Comparison of ENCODE assay signal across 14 mouse cellular contexts in genomic region chr10:59741448-59741847, GRCm38 (mm10). TPM values are rescaled to one million over a fixed set of nuclear protein-coding genes. Genes with fewer than 3 reads are reported as not detected.
DNase-seq lines count a peak whose midpoint lies in the region; ATAC-seq and TF ChIP-seq lines count a peak whose summit lies in the region.
"Had no signal": no experiment of that assay in that cellular context is flagged by ENCODE, and none has a peak within 500 bp of the region (broad histone marks: within the 10 kb centered on the region; RNA-seq: fewer than 3 reads in every experiment).

No protein-coding gene starts in this region.

- no peak overlapping the region for H3K4me3 ChIP-seq in liver, postnatal 0 days (ENCODE audit: low read depth, low read length)
- no peak overlapping the region for H3K4me3 ChIP-seq in liver, embryonic 11.5 days (ENCODE audit: low read depth, low read length)
- no peak overlapping the region for H3K4me3 ChIP-seq in myocyte
- H3K4me3 ChIP-seq: embryonic facial prominence, embryonic 13.5 days had no signal

- no peak for ATAC-seq in liver, postnatal 0 days
- no peak for ATAC-seq in liver, embryonic 11.5 days (replicated peaks; ENCODE audit: low FRiP score)
- ATAC-seq: forebrain, postnatal 0 days; intestine, embryonic 16.5 days had no signal

- no peaks in the 10 kb centered on the region for H3K79me2 ChIP-seq in myocyte (ENCODE audit: control insufficient read depth, insufficient read depth)

- WGBS in liver, postnatal 0 days (ENCODE audit: insufficient replicate concordance), result 60% methylated on average over 4 of the region's 4 CpGs
- WGBS in liver, embryonic 11.5 days, result 54% methylated on average over 4 of the region's 4 CpGs

- DNase-seq in liver, postnatal 0 days, result no peak
- no peak for DNase-seq in liver, embryonic 11.5 days (ENCODE audit: low spot score)
- DNase-seq in adrenal gland, postnatal 36 days, result peak; percentile 39 to 47
- peak; percentile 54 to 63 for DNase-seq in kidney, postnatal 4 days
- DNase-seq in frontal cortex, postnatal 14 days (ENCODE audit: low spot score in 2 of 2), result no peak
- no peak for DNase-seq in thymus, postnatal 36 days
- DNase-seq in B cell, adult 2 months, result no peak
- DNase-seq: cerebellum, adult 8-10 months; forebrain, postnatal 0 days; heart, postnatal 36 days had no signal

- 0 out of 2 replicates have a peak overlapping the region, but pooled peaks have one; percentile 3 for H3K27ac ChIP-seq in liver, postnatal 0 days (ENCODE audit: low read depth)
- H3K27ac ChIP-seq in liver, embryonic 11.5 days (ENCODE audit: low read depth, low read length), result no peak overlapping the region
- H3K27ac ChIP-seq: embryonic facial prominence, embryonic 13.5 days had no signal

- H3ac ChIP-seq in myocyte (ENCODE audit: control insufficient read depth, insufficient read length), result no peak overlapping the region

- H3K4me2 ChIP-seq in liver, postnatal 0 days (ENCODE audit: low read depth, low read length), result no peak overlapping the region
- H3K4me2 ChIP-seq in liver, embryonic 11.5 days, result no peak overlapping the region
- H3K4me2 ChIP-seq in myocyte (ENCODE audit: low read depth), result no peak overlapping the region
- H3K4me2 ChIP-seq: embryonic facial prominence, embryonic 13.5 days had no signal

- no peaks in the 10 kb centered on the region; the same call in 1 of the 2 replicates for H3K4me1 ChIP-seq in liver, postnatal 0 days (ENCODE audit: insufficient read depth)
- no peaks in the 10 kb centered on the region for H3K4me1 ChIP-seq in liver, embryonic 11.5 days (replicated peaks; ENCODE audit: control insufficient read depth, insufficient read depth, low read length)
- H3K4me1 ChIP-seq: embryonic facial prominence, embryonic 13.5 days had no signal

- H3K36me3 ChIP-seq in liver, postnatal 0 days (replicated peaks; ENCODE audit: insufficient read depth, low read length), result peaks cover 11% of the 10 kb centered on the region
- 0 out of 2 replicates have a peak, but pooled peaks cover 6% of the 10 kb centered on the region for H3K36me3 ChIP-seq in liver, embryonic 11.5 days (ENCODE audit: control insufficient read depth, insufficient read depth, low read length)
- peaks cover 56% of the 10 kb centered on the region for H3K36me3 ChIP-seq in myocyte (ENCODE audit: control insufficient read depth, insufficient read depth)

- no peak overlapping the region for H3K9ac ChIP-seq in liver, postnatal 0 days (replicated peaks)
- H3K9ac ChIP-seq in liver, embryonic 11.5 days (ENCODE audit: low read depth, low read length), result no peak overlapping the region
- H3K9ac ChIP-seq: embryonic facial prominence, embryonic 13.5 days; forebrain, postnatal 0 days had no signal

- no peak for TF ChIP-seq CTCF in liver, postnatal 0 days (IDR thresholded peaks at IDR 0.05; ENCODE audit: low read depth)

- TF ChIP-seq POLR2A in myocyte (IDR thresholded peaks at IDR 0.05; ENCODE audit: insufficient read length, low read depth), result no peak

- TF ChIP-seq EP300 in liver, postnatal 0 days (IDR thresholded peaks at IDR 0.05; ENCODE audit: low read depth), result no peak

- no peaks in the 10 kb centered on the region for H3K9me3 ChIP-seq in liver, postnatal 0 days (ENCODE audit: low read length)
- no peaks in the 10 kb centered on the region for H3K9me3 ChIP-seq in liver, embryonic 11.5 days (ENCODE audit: control insufficient read depth, low read length)
- H3K9me3 ChIP-seq: embryonic facial prominence, embryonic 13.5 days; G1E had no signal

- H3K27me3 ChIP-seq in liver, postnatal 0 days (ENCODE audit: insufficient read depth, low read length), result no peaks in the 10 kb centered on the region
- H3K27me3 ChIP-seq in liver, embryonic 11.5 days (replicated peaks; ENCODE audit: control insufficient read depth, insufficient read depth, low read length), result no peaks in the 10 kb centered on the region
- H3K27me3 ChIP-seq in myocyte (ENCODE audit: control insufficient read depth, insufficient read depth, insufficient read length), result no peaks in the 10 kb centered on the region
- H3K27me3 ChIP-seq: embryonic facial prominence, embryonic 13.5 days had no signal

TF ChIP-seq in myocyte, 11 proteins besides CTCF, POLR2A, EP300 and RAD21:
- TF ChIP-seq POLR2AphosphoS2 (IDR thresholded peaks at IDR 0.05; ENCODE audit: insufficient read length, low read depth), result peak; percentile 28
- no peak for TF ChIP-seq TCF3 (IDR thresholded peaks at IDR 0.05; ENCODE audit: insufficient read length, low read depth)
- TF ChIP-seq SRF (IDR thresholded peaks at IDR 0.05; ENCODE audit: control insufficient read depth, insufficient read length, low read depth), result no peak
- TF ChIP-seq MYOG (IDR thresholded peaks at IDR 0.05; ENCODE audit: control insufficient read depth in 1 of 3, insufficient read depth in 1 of 3, insufficient read length in 2 of 3, low read depth in 2 of 3), result no peak
- TF ChIP-seq TCF12 (IDR thresholded peaks at IDR 0.05; ENCODE audit: insufficient read depth, poor library complexity, severe bottlenecking), result no peak
- TF ChIP-seq MAX (IDR thresholded peaks at IDR 0.05; ENCODE audit: low read depth), result no peak

RNA-seq across cellular contexts. Expression of gene Micu1, which starts 39.2 kb away (rescaled TPM):
- 24.8 and 26.4 TPM in 2 replicates for polyA plus RNA-seq in liver, postnatal 0 days (2015; fragmentation: Nextera tagmentation; extraction: Ambion mirVana)
- polyA plus RNA-seq in liver, embryonic 11.5 days (2014; fragmentation: Nextera tagmentation; extraction: Ambion mirVana), result 40.8 and 46.4 TPM in 2 replicates
- total RNA-seq in adrenal gland, postnatal 36 days (2021), result 10 to 100 TPM; 62.4 to 70.4 TPM
- 264 TPM for polyA plus RNA-seq in myocyte (2012; fragmentation: generic; extraction: Trizol)

Comparison
In these comparisons a context has a peak if more than half of its experiments do, and no peak if none do; other contexts are left out.
1. DNase-seq: peak in adrenal gland, postnatal 36 days (2 of 2) and kidney, postnatal 4 days (2 of 2); none in liver, postnatal 0 days (single experiment), liver, embryonic 11.5 days (single experiment), frontal cortex, postnatal 14 days (0 of 2), thymus, postnatal 36 days (0 of 2) and B cell, adult 2 months (0 of 2).